In the genomic region with DNA sequence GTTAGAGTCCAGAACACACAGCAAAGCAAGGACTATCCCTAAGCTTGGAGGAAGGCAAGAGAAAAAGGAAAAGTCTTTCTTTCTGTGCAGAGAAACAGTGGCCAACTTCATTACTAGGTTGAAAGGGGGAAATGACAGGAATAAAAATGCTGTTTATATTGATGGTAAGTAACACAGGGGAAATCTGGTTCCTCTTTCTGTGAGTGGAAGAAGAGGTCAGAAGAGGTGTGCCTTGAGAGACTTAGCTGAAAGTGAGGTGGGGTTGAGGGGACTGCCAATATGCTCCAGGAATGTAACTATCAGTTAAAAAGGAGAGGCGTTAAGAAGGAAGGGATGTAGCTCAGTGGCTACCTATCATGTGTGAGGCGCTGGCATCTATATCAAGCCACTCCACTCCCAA, we compare ENCODE assay signal across 12 mouse cellular contexts.
"Had no signal": no experiment of that assay in that cellular context is flagged by ENCODE, and none has a peak within 500 bp of the region (broad histone marks: within the 10 kb centered on the region; RNA-seq: fewer than 3 reads in every experiment).

No protein-coding gene starts in this region.

- H3K9ac ChIP-seq: limb, embryonic 15.5 days; liver, embryonic 14.5 days; neural tube, embryonic 15.5 days had no signal

- H3K36me3 ChIP-seq: limb, embryonic 15.5 days; neural tube, embryonic 15.5 days had no signal

- H3K4me3 ChIP-seq: limb, embryonic 15.5 days; myocyte; neural tube, embryonic 15.5 days had no signal

- H3K27me3 ChIP-seq: limb, embryonic 15.5 days; neural tube, embryonic 15.5 days had no signal

- H3K4me1 ChIP-seq: limb, embryonic 15.5 days; neural tube, embryonic 15.5 days had no signal

- H3K4me2 ChIP-seq: limb, embryonic 15.5 days; neural tube, embryonic 15.5 days had no signal

- DNase-seq: kidney, adult 11 months; kidney, postnatal 14 days; lung, adult 18-20 months; lung, postnatal 36 days; midbrain, embryonic 14.5 days; right cerebral cortex, adult 18-20 months; right cerebral cortex, postnatal 25 days had no signal

- H3K27ac ChIP-seq: limb, embryonic 15.5 days; liver, embryonic 14.5 days; neural tube, embryonic 15.5 days; stomach, postnatal 0 days had no signal

- H3K9me3 ChIP-seq: limb, embryonic 15.5 days; neural tube, embryonic 15.5 days had no signal
